Mouse (Mus musculus) thymus, postnatal 25 days (tissue): ENCODE measurements around the gene Gm20458.

Source experiments
- DNase-seq: peaks from one replicate; pipeline ENCODE4 v3.0.0; 2022

Gene Gm20458

GRCm38 (mm10) chr2:164435216-164436090, 25.3 kb upstream of the Gm20458 start:
- DNase-seq: no peak

GRCm38 (mm10) chr2:164436215-164436913, 24.4 kb upstream of the Gm20458 start:
- DNase-seq: no peak

- no peak for DNase-seq
Observed at GRCm38 (mm10) chr2:164436961-164437360, 23.8 kb upstream of the Gm20458 start.

GRCm38 (mm10) chr2:164437710-164438109, 23.1 kb upstream of the Gm20458 start:
- no peak for DNase-seq

- no peak for DNase-seq
Observed at GRCm38 (mm10) chr2:164438257-164438656, 22.5 kb upstream of the Gm20458 start.

- DNase-seq: no peak
Observed at GRCm38 (mm10) chr2:164439001-164439421, 21.8 kb upstream of the Gm20458 start.

- DNase-seq: no peak
Observed at GRCm38 (mm10) chr2:164440314-164440713, 20.5 kb upstream of the Gm20458 start.

GRCm38 (mm10) chr2:164441155-164441554, 19.6 kb upstream of the Gm20458 start:
- DNase-seq: peak; percentile 68

- DNase-seq: no peak
Observed at GRCm38 (mm10) chr2:164441731-164442130, 19.0 kb upstream of the Gm20458 start.

GRCm38 (mm10) chr2:164442315-164443050, 18.3 kb upstream of the Gm20458 start:
- no peak for DNase-seq

- peak; percentile 60 for DNase-seq
Observed at GRCm38 (mm10) chr2:164443051-164443437, 17.7 kb upstream of the Gm20458 start.

GRCm38 (mm10) chr2:164443460-164444000, 17.2 kb upstream of the Gm20458 start, which contains the start of gene Sdc4:
Gene Sdc4, minus strand, starts transcription at chr2:164443887.
- DNase-seq: no peak

- DNase-seq: no peak
Observed at GRCm38 (mm10) chr2:164444701-164445100, 16.1 kb upstream of the Gm20458 start.

- DNase-seq: no peak
Observed at GRCm38 (mm10) chr2:164445399-164446085, 15.2 kb upstream of the Gm20458 start.

- DNase-seq: no peak
Observed at GRCm38 (mm10) chr2:164446086-164446469, 14.7 kb upstream of the Gm20458 start.

GRCm38 (mm10) chr2:164448140-164448539, 12.6 kb upstream of the Gm20458 start:
- no peak for DNase-seq

- DNase-seq: no peak
Observed at GRCm38 (mm10) chr2:164448921-164449320, 11.8 kb upstream of the Gm20458 start.

- no peak for DNase-seq
Observed at GRCm38 (mm10) chr2:164449341-164450042, 11.3 kb upstream of the Gm20458 start.

- no peak for DNase-seq
Observed at GRCm38 (mm10) chr2:164452000-164452676, 8.6 kb upstream of the Gm20458 start.

- DNase-seq: no peak
Observed at GRCm38 (mm10) chr2:164453047-164453757, 7.6 kb upstream of the Gm20458 start.
